Mouse (Mus musculus): ENCODE data around the gene Ddah2. TPM values are rescaled to one million over a fixed set of nuclear protein-coding genes. Genes with fewer than 3 reads are reported as not detected.

The Ddah2 gene
- total and polyA plus RNA-seq, 3 experiments = 8.6 to 11.1 TPM; not detected in 1

GRCm38 (mm10) chr17:35061299-35061698 lies 2.5 kb downstream of the Ddah2 start:
- H3K36me3 ChIP-seq (ENCODE audit: control insufficient read depth in 1 of 2, insufficient read depth in 2 of 2, low read length in 2 of 2) = peaks cover 5 to 8% of the 10 kb centered on the region in 2 experiments
- H3K4me1 ChIP-seq (ENCODE audit: control insufficient read depth in 1 of 2, insufficient read depth in 2 of 2, low read length in 2 of 2) = no peaks in the 10 kb centered on the region; a peak in 1 of 4 replicates

GRCm38 (mm10) chr17:35063466-35063865 lies 4.6 kb downstream of the Ddah2 start:
- no peak for DNase-seq (ENCODE audit: low read depth, low spot score)
- TF ChIP-seq MAFK (IDR thresholded peaks at IDR 0.05; ENCODE audit: borderline replicate concordance, low read depth, low read length) = no peak
- TF ChIP-seq UBTF (IDR thresholded peaks at IDR 0.05; ENCODE audit: borderline replicate concordance, insufficient read depth, low read depth, low read length) = no peak
- TF ChIP-seq MAZ (IDR thresholded peaks at IDR 0.05; ENCODE audit: low read depth, low read length) = no peak
- no peak for TF ChIP-seq ETS1 (IDR thresholded peaks at IDR 0.05; ENCODE audit: low read depth, low read length)
- no peak for TF ChIP-seq POLR2AphosphoS5 (IDR thresholded peaks at IDR 0.05; ENCODE audit: borderline replicate concordance, low read depth, low read length)
- TF ChIP-seq JUND (IDR thresholded peaks at IDR 0.05; ENCODE audit: low read depth, low read length) = no peak
- no peak for TF ChIP-seq TCF12 (IDR thresholded peaks at IDR 0.05; ENCODE audit: low read depth, low read length)
- TF ChIP-seq RCOR1 (IDR thresholded peaks at IDR 0.05; ENCODE audit: low read depth, low read length) = no peak
- TF ChIP-seq SIN3A (IDR thresholded peaks at IDR 0.05; ENCODE audit: low read length) = no peak
- TF ChIP-seq POLR2A (IDR thresholded peaks at IDR 0.05; ENCODE audit: control insufficient read depth in 1 of 2, insufficient read depth in 1 of 2, low read depth in 1 of 2, low read length in 2 of 2, poor library complexity in 1 of 2) = no peak
- TF ChIP-seq ZMIZ1 (IDR thresholded peaks at IDR 0.05; ENCODE audit: low read depth, low read length) = no peak
- no peak for TF ChIP-seq CHD1 (IDR thresholded peaks at IDR 0.05; ENCODE audit: low read depth, low read length)
- no peak for TF ChIP-seq CTCF (IDR thresholded peaks at IDR 0.05 in 2 of 3, conservative IDR thresholded peaks at IDR 0.05 in 1 of 3; ENCODE audit: control insufficient read depth in 1 of 3, insufficient read depth in 1 of 3, low read depth in 2 of 3, low read length in 3 of 3, poor library complexity in 1 of 3, severe bottlenecking in 1 of 3)
- TF ChIP-seq ZC3H11A (IDR thresholded peaks at IDR 0.05; ENCODE audit: low read depth, low read length) = no peak
- no peak for TF ChIP-seq ELF1 (IDR thresholded peaks at IDR 0.05; ENCODE audit: low read depth, low read length)
- H3K9me3 ChIP-seq (replicated peaks; ENCODE audit: insufficient read depth, low read length) = no peaks in the 10 kb centered on the region
- peaks cover 0 to 8% of the 10 kb centered on the region in 2 experiments; a peak in 3 of 4 replicates for H3K4me1 ChIP-seq (ENCODE audit: control insufficient read depth in 1 of 2, insufficient read depth in 2 of 2, low read length in 2 of 2)
- H3K27me3 ChIP-seq (ENCODE audit: control insufficient read depth in 1 of 2, insufficient read depth in 2 of 2, low read length in 2 of 2) = no peaks in the 10 kb centered on the region
- no peak overlapping the region for H3K9ac ChIP-seq (ENCODE audit: control insufficient read depth, low read depth, low read length, poor library complexity, severe bottlenecking)
- H3K79me2 ChIP-seq (ENCODE audit: control insufficient read depth, insufficient read depth, low read length, poor library complexity) = no peaks in the 10 kb centered on the region
- H3K4me3 ChIP-seq (ENCODE audit: control insufficient read depth in 1 of 2, insufficient read depth in 1 of 2, low read depth in 2 of 2, low read length in 2 of 2) = no peak overlapping the region
- no peak overlapping the region for H3K27ac ChIP-seq (ENCODE audit: control insufficient read depth, low read depth, low read length)
- peaks cover 0 to 1% of the 10 kb centered on the region in 2 experiments; a peak in 2 of 4 replicates for H3K36me3 ChIP-seq (ENCODE audit: control insufficient read depth in 1 of 2, insufficient read depth in 2 of 2, low read length in 2 of 2)

More at GRCm38 (mm10) chr17:35061299-35061698, 2.5 kb downstream of the Ddah2 start:
- no peaks in the 10 kb centered on the region for H3K79me2 ChIP-seq (ENCODE audit: control insufficient read depth, insufficient read depth, low read length, poor library complexity)
- H3K27ac ChIP-seq (ENCODE audit: control insufficient read depth, low read depth, low read length) = no peak overlapping the region
- TF ChIP-seq USF1 (IDR thresholded peaks at IDR 0.05; ENCODE audit: low read depth, low read length) (no peak), POLR2A (IDR thresholded peaks at IDR 0.05; ENCODE audit: control insufficient read depth in 1 of 2, insufficient read depth in 1 of 2, low read depth in 1 of 2, low read length in 2 of 2, poor library complexity in 1 of 2) (no peak), POLR2AphosphoS5 (IDR thresholded peaks at IDR 0.05; ENCODE audit: borderline replicate concordance, low read depth, low read length) (no peak), E2F4 (IDR thresholded peaks at IDR 0.05; ENCODE audit: borderline replicate concordance, low read depth, low read length) (no peak), UBTF (IDR thresholded peaks at IDR 0.05; ENCODE audit: borderline replicate concordance, insufficient read depth, low read depth, low read length) (no peak), CTCF (IDR thresholded peaks at IDR 0.05 in 2 of 3, conservative IDR thresholded peaks at IDR 0.05 in 1 of 3; ENCODE audit: control insufficient read depth in 1 of 3, insufficient read depth in 1 of 3, low read depth in 2 of 3, low read length in 3 of 3, poor library complexity in 1 of 3, severe bottlenecking in 1 of 3) (no peak), NELFE (IDR thresholded peaks at IDR 0.05; ENCODE audit: low read depth, low read length) (no peak)
- no peaks in the 10 kb centered on the region for H3K9me3 ChIP-seq (replicated peaks; ENCODE audit: insufficient read depth, low read length)
- no peak overlapping the region for H3K9ac ChIP-seq (ENCODE audit: control insufficient read depth, low read depth, low read length, poor library complexity, severe bottlenecking)
- DNase-seq (ENCODE audit: low read depth, low spot score) = no peak
- no peaks in the 10 kb centered on the region for H3K27me3 ChIP-seq (ENCODE audit: control insufficient read depth in 1 of 2, insufficient read depth in 2 of 2, low read length in 2 of 2)
- no peak overlapping the region for H3K4me3 ChIP-seq (ENCODE audit: control insufficient read depth in 1 of 2, insufficient read depth in 1 of 2, low read depth in 2 of 2, low read length in 2 of 2)

All from MEL (cell line).